ENCODE assay signal across 11 mouse cellular contexts in the genomic region with DNA sequence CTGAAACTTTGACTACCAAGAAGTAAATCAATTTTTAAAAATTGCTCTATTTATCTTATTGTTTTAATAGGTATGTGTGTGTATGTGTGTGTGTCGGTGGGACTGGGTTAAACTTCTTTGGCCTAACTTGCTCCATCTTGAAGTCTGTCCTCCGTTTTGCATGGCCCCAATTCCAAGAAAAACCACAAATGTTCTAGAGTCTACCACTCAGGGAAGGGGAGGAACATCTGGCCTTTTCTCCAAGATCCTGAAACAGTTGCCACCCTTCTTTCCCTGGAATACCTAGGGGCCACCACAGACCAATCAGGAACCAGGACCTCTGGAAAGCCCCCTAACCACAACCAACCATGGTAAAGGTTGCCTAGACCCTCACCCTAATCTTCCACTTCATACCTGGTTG. TPM values are rescaled to one million over a fixed set of nuclear protein-coding genes. Genes with fewer than 3 reads are reported as not detected.
DNase-seq lines count a peak whose midpoint lies in the region; ATAC-seq and TF ChIP-seq lines count a peak whose summit lies in the region.
"Had no signal": no experiment of that assay in that cellular context is flagged by ENCODE, and none has a peak within 500 bp of the region (broad histone marks: within the 10 kb centered on the region; RNA-seq: fewer than 3 reads in every experiment).

No protein-coding gene starts in this region.

- whole genome bisulfite sequencing in forebrain, postnatal 0 days: 84% methylated on average over 2 of the region's 2 CpGs
- WGBS in forebrain, embryonic 11.5 days: 87% methylated on average over 2 of the region's 2 CpGs
- 74% methylated on average over 2 of the region's 2 CpGs for WGBS in hindbrain, embryonic 11.5 days
- 82% methylated on average over 2 of the region's 2 CpGs for WGBS in midbrain, embryonic 10.5 days

- no peak overlapping the region for H3K9ac ChIP-seq in forebrain, postnatal 0 days
- no peak overlapping the region for H3K9ac ChIP-seq in forebrain, embryonic 11.5 days (ENCODE audit: low read length)
- H3K9ac ChIP-seq in CH12.LX (ENCODE audit: insufficient read depth, low read depth): no peak overlapping the region; the same call in 1 of the 2 replicates
- H3K9ac ChIP-seq in hindbrain, embryonic 11.5 days (ENCODE audit: low read depth, low read length): no peak overlapping the region

- intact Hi-C loops in gastrocnemius, postnatal 36 days (cut with DNase I): no loop called here

- dilution Hi-C loops in CH12.LX (cut with MboI; ENCODE audit: extremely low pct_ligation_motif_present, extremely low pct_unique_long_range_greater_than_20kb, low sequenced_read_pairs): no loop called here

- no peaks in the 10 kb centered on the region; the same call in 1 of the 2 replicates for H3K36me3 ChIP-seq in forebrain, postnatal 0 days (ENCODE audit: insufficient read depth)
- no peaks in the 10 kb centered on the region for H3K36me3 ChIP-seq in forebrain, embryonic 11.5 days (ENCODE audit: control insufficient read depth, insufficient read depth, low read length)
- peaks cover 3 to 26% of the 10 kb centered on the region in 2 experiments for H3K36me3 ChIP-seq in CH12.LX (replicated peaks in 1 of 2; ENCODE audit: control insufficient read depth in 1 of 2, insufficient read depth in 1 of 2, low read length in 1 of 2)
- H3K36me3 ChIP-seq in hindbrain, embryonic 11.5 days (ENCODE audit: control insufficient read depth, insufficient read depth, low read length): no peaks in the 10 kb centered on the region
- peaks cover 26% of the 10 kb centered on the region for H3K36me3 ChIP-seq in midbrain, embryonic 10.5 days

- no peaks in the 10 kb centered on the region for H3K27me3 ChIP-seq in forebrain, postnatal 0 days (ENCODE audit: insufficient read depth, low read length)
- no peaks in the 10 kb centered on the region for H3K27me3 ChIP-seq in forebrain, embryonic 11.5 days (ENCODE audit: control insufficient read depth, insufficient read depth, low read length)
- no peaks in the 10 kb centered on the region for H3K27me3 ChIP-seq in CH12.LX (replicated peaks)
- no peaks in the 10 kb centered on the region for H3K27me3 ChIP-seq in hindbrain, embryonic 11.5 days (ENCODE audit: control insufficient read depth, insufficient read depth, low read length)
- H3K27me3 ChIP-seq in midbrain, embryonic 10.5 days (ENCODE audit: low read depth, poor library complexity, severe bottlenecking): no peaks in the 10 kb centered on the region

- in situ Hi-C loops in CH12.LX (cut with MboI; ENCODE audit: low pct_ligation_motif_present, low pct_unique_long_range_greater_than_20kb, low sequenced_read_pairs): no loop called here

- DNase-seq in forebrain, postnatal 0 days: no peak
- DNase-seq in forebrain, embryonic 11.5 days (ENCODE audit: low spot score): no peak
- DNase-seq in CH12.LX (ENCODE audit: extremely low read depth): no peak
- peak; percentile 7 for DNase-seq in hindbrain, embryonic 11.5 days (ENCODE audit: low spot score)
- no peak for DNase-seq in midbrain, embryonic 10.5 days (ENCODE audit: low spot score)
- DNase-seq in spleen, postnatal 10 days (ENCODE audit: low spot score in 2 of 2): no peak
- DNase-seq in kidney, adult 11 months: no peak
- DNase-seq in gastrocnemius, postnatal 36 days: no peak
- DNase-seq: heart, postnatal 4 days; layer of hippocampus, adult 9-11 months; lung, postnatal 14 days had no signal

- peak overlapping the region; percentile 89; the same call in 1 of the 2 replicates for H3K4me3 ChIP-seq in forebrain, postnatal 0 days (ENCODE audit: low read depth, low read length)
- H3K4me3 ChIP-seq in forebrain, embryonic 11.5 days (ENCODE audit: low read depth, low read length): no peak overlapping the region
- H3K4me3 ChIP-seq in CH12.LX (replicated peaks in 1 of 3; ENCODE audit: low read depth in 2 of 3, low read length in 2 of 3, poor library complexity in 1 of 3): peak overlapping the region in 1 of 3 experiments; percentile 90
- no peak overlapping the region for H3K4me3 ChIP-seq in hindbrain, embryonic 11.5 days (ENCODE audit: low read depth, low read length)
- H3K4me3 ChIP-seq in midbrain, embryonic 10.5 days: peak overlapping the region; percentile 97

- no peak for TF ChIP-seq POLR2A in CH12.LX (IDR thresholded peaks at IDR 0.05; ENCODE audit: low read depth, low read length)

- peaks cover 16% of the 10 kb centered on the region for H3K79me2 ChIP-seq in CH12.LX (replicated peaks; ENCODE audit: control insufficient read depth, extremely low read depth, insufficient read depth, poor library complexity, severe bottlenecking)

- no peak for TF ChIP-seq CTCF in forebrain, postnatal 0 days (IDR thresholded peaks at IDR 0.05; ENCODE audit: low read depth)
- no peak for TF ChIP-seq CTCF in CH12.LX (conservative IDR thresholded peaks at IDR 0.05 in 1 of 2, IDR thresholded peaks at IDR 0.05 in 1 of 2; ENCODE audit: low read depth in 2 of 2, low read length in 2 of 2)

- H3K27ac ChIP-seq in forebrain, postnatal 0 days (ENCODE audit: low read depth, low read length): no peak overlapping the region
- no peak overlapping the region for H3K27ac ChIP-seq in forebrain, embryonic 11.5 days (ENCODE audit: low read depth, low read length)
- no peak overlapping the region for H3K27ac ChIP-seq in CH12.LX (ENCODE audit: insufficient read depth, low read depth)
- no peak overlapping the region for H3K27ac ChIP-seq in hindbrain, embryonic 11.5 days (ENCODE audit: low read depth, low read length)
- no peak overlapping the region for H3K27ac ChIP-seq in midbrain, embryonic 10.5 days (replicated peaks)

- H3K4me2 ChIP-seq in forebrain, postnatal 0 days (ENCODE audit: low read depth): 0 out of 2 replicates have a peak overlapping the region, but pooled peaks have one; percentile 66
- no peak overlapping the region; the same call in 1 of the 2 replicates for H3K4me2 ChIP-seq in forebrain, embryonic 11.5 days (ENCODE audit: low read depth, low read length, severe bottlenecking)
- peak overlapping the region; percentile 68 for H3K4me2 ChIP-seq in CH12.LX (ENCODE audit: insufficient read depth, low read depth, poor library complexity, severe bottlenecking)
- no peak overlapping the region for H3K4me2 ChIP-seq in hindbrain, embryonic 11.5 days (replicated peaks; ENCODE audit: low read depth, low read length)

- TF ChIP-seq RAD21 in CH12.LX (IDR thresholded peaks at IDR 0.05; ENCODE audit: low read depth, low read length): no peak

- peaks cover 12% of the 10 kb centered on the region for H3K4me1 ChIP-seq in forebrain, postnatal 0 days (ENCODE audit: insufficient read depth)
- H3K4me1 ChIP-seq in forebrain, embryonic 11.5 days (replicated peaks; ENCODE audit: control insufficient read depth, insufficient read depth, low read length): peaks cover 5% of the 10 kb centered on the region
- H3K4me1 ChIP-seq in CH12.LX (ENCODE audit: control insufficient read depth in 1 of 2, insufficient read depth in 2 of 2): peaks cover 8 to 25% of the 10 kb centered on the region in 2 experiments
- peaks cover 3% of the 10 kb centered on the region; the same call in 1 of the 2 replicates for H3K4me1 ChIP-seq in hindbrain, embryonic 11.5 days (replicated peaks; ENCODE audit: control insufficient read depth, insufficient read depth, low read length)
- H3K4me1 ChIP-seq in midbrain, embryonic 10.5 days: peaks cover 33% of the 10 kb centered on the region

- H3K9me3 ChIP-seq in forebrain, postnatal 0 days (ENCODE audit: low read length): no peaks in the 10 kb centered on the region
- no peaks in the 10 kb centered on the region for H3K9me3 ChIP-seq in forebrain, embryonic 11.5 days (ENCODE audit: control insufficient read depth, low read length)
- peaks cover 10% of the 10 kb centered on the region for H3K9me3 ChIP-seq in CH12.LX (replicated peaks; ENCODE audit: low read length)
- no peaks in the 10 kb centered on the region for H3K9me3 ChIP-seq in hindbrain, embryonic 11.5 days (ENCODE audit: control insufficient read depth, low read length)
- H3K9me3 ChIP-seq in midbrain, embryonic 10.5 days (replicated peaks): no peaks in the 10 kb centered on the region

- no peak for TF ChIP-seq EP300 in CH12.LX (IDR thresholded peaks at IDR 0.05; ENCODE audit: low read length)

- no peak for ATAC-seq in forebrain, postnatal 0 days
- ATAC-seq in forebrain, embryonic 11.5 days (replicated peaks; ENCODE audit: low FRiP score): no peak
- no peak for ATAC-seq in hindbrain, embryonic 11.5 days (ENCODE audit: low FRiP score)

RNA-seq across cellular contexts. Expression of a gene that starts 1.1 kb away (rescaled TPM):
- 88.4 and 93.1 TPM in 2 replicates for total RNA-seq in forebrain, postnatal 0 days (2014; rRNA removed)
- 41.2 and 41.6 TPM in 2 replicates for polyA plus RNA-seq in forebrain, postnatal 0 days (2015; fragmentation: Nextera tagmentation; extraction: Ambion mirVana)
- 55.8 and 58.0 TPM in 2 replicates for polyA plus RNA-seq in forebrain, embryonic 11.5 days (2014; fragmentation: Nextera tagmentation; extraction: Ambion mirVana)
- total RNA-seq in CH12.LX (2012; rRNA removed) (17.9 and 18.6 TPM in 2 replicates), CH12.LX (2014; rRNA removed) (9.2 and 9.4 TPM in 2 replicates)
- 22.0 and 22.4 TPM in 2 replicates for polyA plus RNA-seq in CH12.LX (2012; ENCODE audit: insufficient read length, low read depth)
- polyA plus RNA-seq in hindbrain, embryonic 11.5 days (2014; fragmentation: Nextera tagmentation; extraction: Ambion mirVana): 44.5 and 45.9 TPM in 2 replicates
- 56.7 and 63.1 TPM in 2 replicates for polyA plus RNA-seq in midbrain, embryonic 10.5 days (2016; fragmentation: Nextera tagmentation; extraction: Ambion mirVana)
- 10 to 100 TPM in 1 of 2 experiments, 1 to 10 TPM in 1; 9.6 to 13.4 TPM for total RNA-seq in gastrocnemius, postnatal 36 days (2021)

RNA-seq across cellular contexts. Expression of a gene that starts 1.6 kb away (rescaled TPM):
- total RNA-seq in forebrain, postnatal 0 days (2014; rRNA removed): 52.9 and 56.3 TPM in 2 replicates
- 102 TPM in 2 replicates for polyA plus RNA-seq in forebrain, postnatal 0 days (2015; fragmentation: Nextera tagmentation; extraction: Ambion mirVana)
- polyA plus RNA-seq in forebrain, embryonic 11.5 days (2014; fragmentation: Nextera tagmentation; extraction: Ambion mirVana): 51.4 and 56.5 TPM in 2 replicates
- total RNA-seq in CH12.LX (2012; rRNA removed) (196 and 222 TPM in 2 replicates), CH12.LX (2014; rRNA removed) (88.1 and 88.2 TPM in 2 replicates)
- polyA plus RNA-seq in CH12.LX (2012; ENCODE audit: insufficient read length, low read depth): 194 and 197 TPM in 2 replicates
- 50.1 and 63.8 TPM in 2 replicates for polyA plus RNA-seq in hindbrain, embryonic 11.5 days (2014; fragmentation: Nextera tagmentation; extraction: Ambion mirVana)
- polyA plus RNA-seq in midbrain, embryonic 10.5 days (2016; fragmentation: Nextera tagmentation; extraction: Ambion mirVana): 114 and 126 TPM in 2 replicates
- 10 to 100 TPM; 61.4 to 63.3 TPM for total RNA-seq in gastrocnemius, postnatal 36 days (2021)

RNA-seq across cellular contexts. Expression of a gene that starts 27.7 kb away (rescaled TPM):
- 57.6 and 63.1 TPM in 2 replicates for total RNA-seq in forebrain, postnatal 0 days (2014; rRNA removed)
- 36.1 and 43.0 TPM in 2 replicates for polyA plus RNA-seq in forebrain, postnatal 0 days (2015; fragmentation: Nextera tagmentation; extraction: Ambion mirVana)
- polyA plus RNA-seq in forebrain, embryonic 11.5 days (2014; fragmentation: Nextera tagmentation; extraction: Ambion mirVana): 24.5 and 25.6 TPM in 2 replicates
- 10.3 and 11.7 TPM in 2 replicates for total RNA-seq in CH12.LX (2012; rRNA removed)
- 11.0 TPM in 2 replicates for total RNA-seq in CH12.LX (2014; rRNA removed)
- polyA plus RNA-seq in CH12.LX (2012; ENCODE audit: insufficient read length, low read depth): 8.5 and 8.7 TPM in 2 replicates
- 23.2 and 27.7 TPM in 2 replicates for polyA plus RNA-seq in hindbrain, embryonic 11.5 days (2014; fragmentation: Nextera tagmentation; extraction: Ambion mirVana)
- polyA plus RNA-seq in midbrain, embryonic 10.5 days (2016; fragmentation: Nextera tagmentation; extraction: Ambion mirVana): 30.5 and 37.6 TPM in 2 replicates
- total RNA-seq in gastrocnemius, postnatal 36 days (2021): 1 to 10 TPM; 4.3 to 6.5 TPM

RNA-seq across cellular contexts. Expression of a gene that starts 35.5 kb away (rescaled TPM):
- total RNA-seq in forebrain, postnatal 0 days (2014; rRNA removed): 65.2 and 69.6 TPM in 2 replicates
- 46.1 and 51.7 TPM in 2 replicates for polyA plus RNA-seq in forebrain, postnatal 0 days (2015; fragmentation: Nextera tagmentation; extraction: Ambion mirVana)
- 79.3 and 79.5 TPM in 2 replicates for polyA plus RNA-seq in forebrain, embryonic 11.5 days (2014; fragmentation: Nextera tagmentation; extraction: Ambion mirVana)
- 107 and 109 TPM in 2 replicates for total RNA-seq in CH12.LX (2012; rRNA removed)
- total RNA-seq in CH12.LX (2014; rRNA removed): 56.6 and 59.9 TPM in 2 replicates
- polyA plus RNA-seq in CH12.LX (2012; ENCODE audit: insufficient read length, low read depth): 95.3 and 107 TPM in 2 replicates
- 67.6 and 75.0 TPM in 2 replicates for polyA plus RNA-seq in hindbrain, embryonic 11.5 days (2014; fragmentation: Nextera tagmentation; extraction: Ambion mirVana)
- 86.3 and 92.0 TPM in 2 replicates for polyA plus RNA-seq in midbrain, embryonic 10.5 days (2016; fragmentation: Nextera tagmentation; extraction: Ambion mirVana)
- total RNA-seq in gastrocnemius, postnatal 36 days (2021): 10 to 100 TPM in 1 of 2 experiments, 1 to 10 TPM in 1; 9.3 to 10.3 TPM

RNA-seq across cellular contexts. Expression of a gene that starts 42.9 kb away (rescaled TPM):
- 2.5 and 4.8 TPM in 2 replicates for total RNA-seq in forebrain, postnatal 0 days (2014; rRNA removed)
- 0.82 TPM in 2 replicates for polyA plus RNA-seq in forebrain, postnatal 0 days (2015; fragmentation: Nextera tagmentation; extraction: Ambion mirVana)
- polyA plus RNA-seq in forebrain, embryonic 11.5 days (2014; fragmentation: Nextera tagmentation; extraction: Ambion mirVana): 3.3 and 3.9 TPM in 2 replicates
- total RNA-seq in CH12.LX (2012; rRNA removed) (38.4 and 38.8 TPM in 2 replicates), CH12.LX (2014; rRNA removed) (9.0 and 9.1 TPM in 2 replicates)
- 28.1 and 30.3 TPM in 2 replicates for polyA plus RNA-seq in CH12.LX (2012; ENCODE audit: insufficient read length, low read depth)
- polyA plus RNA-seq in hindbrain, embryonic 11.5 days (2014; fragmentation: Nextera tagmentation; extraction: Ambion mirVana): 2.2 and 2.8 TPM in 2 replicates
- polyA plus RNA-seq in midbrain, embryonic 10.5 days (2016; fragmentation: Nextera tagmentation; extraction: Ambion mirVana): 3.1 and 3.6 TPM in 2 replicates
- total RNA-seq in gastrocnemius, postnatal 36 days (2021): 1 to 10 TPM in 1 of 2 experiments, under 1 TPM in 1; 0.74 to 1.2 TPM

Comparison
In these comparisons a context has a peak if more than half of its experiments do, and no peak if none do; other contexts are left out.
1. H3K4me2 ChIP-seq: peak in forebrain, postnatal 0 days (single experiment) and CH12.LX (single experiment); none in forebrain, embryonic 11.5 days (single experiment) and hindbrain, embryonic 11.5 days (single experiment).
2. H3K4me3 ChIP-seq: peak in forebrain, postnatal 0 days (single experiment) and midbrain, embryonic 10.5 days (single experiment); none in forebrain, embryonic 11.5 days (single experiment) and hindbrain, embryonic 11.5 days (single experiment).